Mouse (Mus musculus): ENCODE measurements around the gene Lrat.

Gene Lrat

DNA sequence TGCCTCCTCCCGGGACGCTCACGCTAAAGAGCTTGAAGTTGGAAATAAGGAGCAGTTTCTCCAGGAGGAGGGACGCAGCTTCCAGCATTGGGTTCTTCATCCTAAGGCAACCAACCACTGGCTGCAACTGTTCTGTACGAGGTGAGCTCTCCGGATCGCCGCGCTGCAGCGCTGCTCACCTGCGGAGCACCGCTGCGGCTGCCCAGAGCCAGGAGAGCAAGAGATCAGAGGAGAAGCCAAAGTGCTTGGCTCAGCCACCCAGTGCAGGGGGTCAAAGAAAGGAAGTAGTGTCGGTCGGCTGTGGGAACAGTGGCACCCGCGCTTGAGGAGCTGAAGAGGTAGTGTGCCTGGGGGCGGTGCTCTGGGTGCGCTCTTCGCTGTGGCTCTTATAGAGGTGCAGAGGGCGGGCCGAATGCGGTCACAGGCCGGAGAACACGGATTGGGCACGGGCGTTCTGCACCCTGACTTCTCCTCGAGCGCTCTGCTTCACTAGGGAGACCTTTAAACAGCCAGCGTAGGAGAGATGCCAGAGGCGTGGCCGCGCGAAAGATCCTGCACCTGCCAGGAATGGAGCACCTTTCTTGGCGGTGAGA is at the start of gene Lrat:
TSS of gene Lrat (minus strand) at position 361 of the 593 bp plus-strand sequence.
- DNase-seq (ENCODE audit: extremely low spot score, low spot score), result peak; percentile 37

DNA sequence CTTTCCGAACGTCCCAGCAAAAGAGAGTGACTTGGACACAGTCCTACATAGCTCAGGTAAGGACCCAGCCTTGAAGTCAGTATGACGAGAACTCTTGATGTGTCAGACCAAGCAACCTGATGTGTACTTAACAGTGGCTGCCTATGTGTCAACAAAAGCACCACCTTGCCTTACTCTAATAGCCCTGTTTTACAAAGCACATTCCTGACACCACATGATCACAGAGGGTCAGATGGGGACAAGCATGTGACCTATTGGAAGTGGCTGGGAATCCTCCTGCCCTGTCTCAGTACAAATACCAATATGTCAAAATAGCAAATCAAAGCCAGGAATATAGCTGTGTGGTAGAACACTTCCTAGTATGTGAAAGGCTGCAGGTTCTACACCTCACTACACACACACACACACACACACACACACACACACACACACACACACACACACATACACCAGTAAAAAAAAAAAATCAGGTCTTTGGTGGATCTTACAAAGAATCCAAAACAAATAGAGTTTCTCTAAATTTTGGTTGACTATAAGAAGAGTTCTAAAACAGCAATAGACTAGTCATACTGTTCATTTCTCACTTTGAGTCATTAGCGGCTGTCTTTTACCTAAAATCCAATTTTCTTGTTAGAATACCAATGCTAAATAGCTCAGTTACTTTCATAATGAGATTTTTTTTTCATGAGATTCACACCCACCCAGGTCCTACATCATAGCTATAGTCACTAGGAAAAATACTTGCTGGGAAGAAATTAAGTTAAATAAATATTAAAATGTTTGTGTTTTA is 48.6 kb upstream of the Lrat start:
- no peak for DNase-seq (ENCODE audit: extremely low spot score, low spot score)

DNA sequence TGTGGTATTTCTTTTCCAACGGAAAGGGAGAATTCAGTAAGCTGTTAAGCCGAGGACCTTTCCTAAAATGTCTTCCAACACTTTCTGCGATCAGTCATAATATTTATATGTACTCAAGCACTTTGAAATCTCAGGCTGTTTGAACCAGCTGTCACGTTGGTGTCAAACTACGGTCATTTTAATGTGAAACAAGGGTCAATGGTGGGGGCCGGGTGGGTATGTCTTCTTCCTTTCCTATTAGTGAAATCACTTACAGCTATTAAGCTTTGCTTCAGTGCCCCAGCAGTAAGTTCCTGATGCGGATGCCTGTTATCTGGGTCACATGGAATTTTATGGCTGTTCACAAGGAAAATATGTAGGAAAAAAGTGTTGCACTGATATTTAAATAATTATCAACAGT is 46.9 kb upstream of the Lrat start:
- no peak for DNase-seq (ENCODE audit: extremely low spot score, low spot score)

DNA sequence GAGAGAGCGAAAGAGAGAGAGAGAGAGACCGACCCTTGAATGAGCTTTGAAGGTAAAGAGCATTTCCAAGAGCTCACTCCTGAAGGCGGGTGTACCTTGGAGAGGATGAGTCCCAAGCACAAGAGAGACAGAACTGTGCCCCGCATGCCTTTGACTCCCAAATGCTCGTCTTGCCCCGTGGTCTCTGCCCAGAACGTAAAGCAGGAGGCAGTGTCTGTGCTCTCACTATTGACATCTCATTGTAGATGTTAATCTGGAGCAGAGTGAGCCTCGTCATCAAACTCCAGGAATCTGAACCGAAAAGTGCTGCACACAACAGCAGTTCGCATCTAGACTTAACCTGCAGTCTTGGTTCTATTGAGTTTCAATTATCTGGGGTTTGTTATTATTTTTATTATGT is 46.4 kb upstream of the Lrat start:
- DNase-seq (ENCODE audit: extremely low spot score, low spot score), result no peak

DNA sequence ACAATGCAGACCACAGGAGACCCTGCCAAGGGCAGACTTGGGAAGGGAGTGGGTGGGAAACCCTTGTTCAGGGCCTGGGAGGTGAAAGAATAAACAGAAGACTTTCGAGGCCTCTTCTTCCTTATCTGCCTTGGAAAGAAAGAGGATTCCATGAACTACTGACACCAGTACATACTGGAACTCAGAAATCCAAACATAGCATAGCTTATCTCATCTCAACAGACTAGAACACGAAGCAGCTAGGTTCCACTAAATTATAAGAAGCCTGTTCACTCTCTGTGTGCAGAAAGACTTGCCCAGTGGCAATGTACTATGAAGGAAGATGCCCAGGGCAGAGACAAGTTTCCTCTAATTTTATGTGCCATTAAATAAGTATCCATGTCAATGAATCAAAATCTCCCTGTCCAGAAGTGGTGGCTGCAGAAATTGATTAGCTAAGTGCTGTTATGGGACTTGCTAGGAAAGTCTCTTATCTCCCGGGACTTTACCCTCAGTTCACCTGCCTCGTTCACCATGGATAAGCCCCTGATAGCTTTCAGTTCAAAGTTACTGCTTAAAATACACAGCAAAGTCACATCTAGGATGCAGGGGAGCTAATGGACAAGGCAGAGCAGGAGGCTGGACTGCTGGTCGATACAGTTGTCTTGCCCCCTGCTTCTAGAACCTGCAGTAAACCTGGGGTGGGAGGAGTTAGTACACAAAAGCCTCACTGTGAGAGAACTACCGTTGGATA is 42.8 kb upstream of the Lrat start:
- no peak for DNase-seq (ENCODE audit: extremely low spot score, low spot score)

DNA sequence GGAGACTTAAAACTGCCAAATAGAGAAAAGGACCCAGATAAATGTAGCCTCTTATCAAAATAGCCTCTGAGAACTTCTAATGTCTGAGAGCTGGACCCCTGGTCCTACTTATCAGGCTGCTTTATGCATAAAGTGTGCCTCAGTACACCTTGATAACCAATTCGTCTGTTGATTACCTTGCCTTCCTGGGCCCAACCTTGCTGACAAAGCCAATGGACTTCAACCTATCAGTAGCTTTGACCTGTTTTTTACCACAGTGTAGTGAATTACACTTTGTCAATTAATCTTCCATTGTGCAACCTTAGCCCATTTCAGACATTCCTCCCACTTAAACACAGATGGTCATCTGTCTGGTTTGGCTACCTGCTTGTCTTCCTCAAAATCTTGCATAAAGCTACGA is 24.1 kb upstream of the Lrat start:
- no peak for DNase-seq (ENCODE audit: extremely low spot score, low spot score)

DNA sequence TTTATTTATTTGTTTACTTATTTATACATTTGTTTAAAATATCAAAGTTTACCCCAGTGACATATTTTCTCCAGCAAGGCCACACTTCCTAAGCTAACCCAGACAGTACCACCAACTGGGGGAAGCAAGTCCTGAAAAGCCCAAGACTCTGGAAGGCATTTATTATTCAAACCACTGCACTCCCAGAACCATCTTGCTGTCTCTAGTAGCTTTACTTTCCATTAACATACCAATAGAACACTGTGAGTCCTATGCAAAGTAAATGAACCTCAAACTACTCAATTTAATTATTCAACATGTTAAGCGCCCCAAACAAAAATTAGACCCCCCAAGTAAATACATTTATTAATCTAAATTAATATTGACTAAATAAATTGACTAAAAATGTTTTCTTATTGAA is 11.9 kb upstream of the Lrat start:
- DNase-seq (ENCODE audit: extremely low spot score, low spot score), result no peak

DNA sequence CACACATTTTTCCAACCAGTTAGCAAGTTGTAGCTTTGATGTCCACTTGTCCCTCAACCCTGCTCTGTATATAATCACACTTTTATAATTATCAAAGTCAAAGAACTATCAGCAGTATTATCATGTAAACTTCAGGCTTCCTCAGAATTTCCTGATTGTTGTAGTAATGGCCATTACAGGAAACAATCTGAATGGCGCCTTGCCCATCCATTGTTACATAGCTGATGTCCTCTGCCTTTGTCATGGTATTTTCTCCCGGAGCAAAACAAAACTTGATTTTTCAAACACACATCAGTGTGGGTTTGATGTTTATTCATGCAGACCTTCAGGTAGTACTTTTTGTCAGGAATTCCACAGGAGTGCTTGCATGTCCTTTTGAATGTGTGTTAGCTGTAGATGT is 4.9 kb upstream of the Lrat start:
- DNase-seq (ENCODE audit: extremely low spot score, low spot score), result no peak

DNA sequence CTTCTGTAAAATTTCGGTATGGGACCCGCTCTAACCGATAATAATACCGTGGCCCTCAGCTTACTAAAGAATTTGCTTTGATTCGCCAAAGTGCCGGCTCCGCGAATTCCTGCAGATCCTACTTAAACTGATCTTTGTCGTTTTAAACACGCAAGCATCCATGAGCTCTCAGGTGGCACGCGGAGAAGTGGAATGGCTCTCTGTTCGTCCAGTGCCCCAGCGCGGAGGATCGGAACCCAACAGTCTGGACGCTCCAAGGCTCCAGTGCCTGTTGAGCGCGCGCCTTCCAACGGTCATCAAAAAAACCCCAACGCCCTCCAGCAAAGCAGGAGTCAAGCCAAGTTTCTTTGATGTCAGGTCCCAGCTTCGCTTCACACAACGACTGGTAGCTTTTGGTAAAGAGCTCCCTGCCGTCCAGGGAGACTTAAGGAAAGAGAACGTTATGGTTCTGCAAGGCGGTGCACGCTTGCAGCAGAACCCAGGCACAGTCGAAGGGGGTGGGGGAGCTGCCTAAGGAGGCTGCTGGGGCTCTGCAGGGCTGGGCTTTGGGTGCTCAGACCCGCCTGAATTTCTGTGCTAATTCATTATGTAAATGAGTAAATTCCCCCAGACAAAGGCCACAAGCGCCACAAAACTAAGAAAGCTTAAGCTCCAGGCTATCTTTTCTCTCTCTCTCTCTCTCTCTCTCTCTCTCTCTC is 587 bp upstream of the Lrat start:
- DNase-seq (ENCODE audit: extremely low spot score, low spot score), result peak; percentile 40

DNA sequence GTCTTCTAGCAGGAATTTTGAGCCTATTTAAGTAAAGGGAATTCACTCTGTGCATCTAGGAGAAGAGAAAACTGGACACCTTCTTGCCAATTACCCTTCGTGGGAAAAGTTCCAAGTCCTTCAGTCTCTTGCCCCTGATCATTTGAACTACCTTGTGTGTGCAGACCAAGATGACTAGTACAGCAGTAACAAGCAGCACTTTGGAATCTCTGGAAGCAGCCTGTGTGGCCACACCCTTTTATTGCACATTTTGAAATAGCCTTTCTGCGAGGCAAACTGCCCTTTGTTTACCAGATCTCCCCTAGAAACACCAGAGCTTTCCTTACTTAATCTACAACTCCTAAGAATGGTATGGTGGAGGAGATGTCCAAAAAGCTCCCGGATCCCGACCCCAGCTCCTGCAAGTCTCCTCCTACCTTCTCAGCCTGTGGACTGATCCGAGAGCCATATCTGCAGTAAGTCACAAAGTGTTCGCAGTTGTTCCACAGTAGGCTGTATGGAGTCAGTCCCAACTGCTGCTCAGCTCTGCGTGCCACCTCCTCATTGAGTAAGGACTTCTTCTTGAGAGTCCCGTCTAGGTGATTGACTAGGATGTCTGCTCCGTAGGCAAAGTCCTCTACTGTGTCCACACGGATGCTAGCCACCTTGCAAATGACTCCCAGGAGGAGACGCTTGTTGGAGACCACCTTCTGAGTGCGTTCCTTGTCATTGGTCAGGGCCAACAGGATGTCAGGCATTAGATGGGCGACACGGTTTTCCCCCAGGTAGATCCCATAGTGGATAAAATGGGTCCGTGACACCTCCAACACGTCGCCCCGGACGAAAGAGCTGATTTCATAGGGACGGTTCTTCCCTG is 788 bp downstream of the Lrat start:
- peak; percentile 19 for DNase-seq (ENCODE audit: extremely low spot score, low spot score)

DNA sequence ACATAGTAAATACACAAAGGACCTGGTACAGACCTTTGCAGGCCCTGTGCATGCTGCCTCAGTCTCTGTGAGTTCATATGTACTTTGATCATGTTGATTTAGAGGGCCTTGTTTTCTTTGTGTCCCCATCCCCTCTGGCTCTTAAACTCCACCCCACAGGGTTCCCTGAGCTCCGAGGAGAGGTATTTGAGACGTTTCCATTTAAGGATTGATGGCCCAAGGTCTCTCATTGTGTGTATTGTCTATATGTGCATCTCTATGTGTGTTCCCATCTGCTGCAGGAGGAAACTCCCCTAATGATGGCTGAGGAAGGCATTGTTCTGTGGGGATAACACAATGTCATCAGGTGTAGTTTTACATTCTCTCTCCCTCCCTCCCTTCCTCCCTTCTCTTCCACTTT is 14.9 kb downstream of the Lrat start:
- no peak for DNase-seq (ENCODE audit: extremely low spot score, low spot score)

DNA sequence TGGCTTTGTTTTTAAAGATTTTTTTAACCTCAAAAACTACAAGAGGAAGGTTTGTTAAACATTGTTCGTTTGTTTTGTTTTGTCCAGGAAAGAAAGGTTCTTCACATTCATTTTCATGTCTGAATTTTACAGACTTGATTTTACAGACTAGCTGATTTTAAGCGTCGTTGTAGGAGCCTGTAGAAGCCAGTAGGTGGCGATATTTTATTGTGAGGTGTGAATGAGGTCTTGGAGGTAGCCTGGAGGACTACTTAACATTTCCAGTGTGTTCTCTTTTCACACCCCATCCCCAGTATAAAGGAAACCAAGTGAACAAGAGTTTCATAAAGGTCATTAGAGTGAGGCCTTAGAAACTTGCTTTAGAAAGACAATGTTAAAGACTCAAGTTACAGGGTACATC is 26.5 kb downstream of the Lrat start:
- DNase-seq (ENCODE audit: extremely low spot score, low spot score), result no peak

DNA sequence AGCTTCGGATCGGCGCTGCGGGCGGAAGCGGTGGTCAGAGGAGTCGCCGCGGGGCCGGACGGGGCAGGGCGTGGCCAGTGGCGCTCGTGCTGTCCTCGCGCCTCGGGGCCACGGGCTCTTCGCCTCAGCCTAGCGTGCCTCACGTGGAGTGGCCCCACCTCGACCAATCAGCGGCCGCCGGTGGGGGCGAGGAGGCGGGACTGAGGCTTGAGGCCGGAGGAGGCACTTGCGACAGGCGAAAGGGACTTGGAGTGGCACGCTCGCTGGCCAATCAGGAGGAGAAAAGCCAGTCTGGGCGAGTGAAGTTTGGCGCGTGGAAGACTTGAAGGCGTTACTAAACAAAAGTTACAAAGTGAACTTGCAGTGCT is 27.4 kb downstream of the Lrat start, which contains the start of gene Rbm46:
TSS of gene Rbm46 (minus strand) at position 112 of the 368 bp plus-strand sequence.
- peak; percentile 78 for DNase-seq (ENCODE audit: extremely low spot score, low spot score)

DNA sequence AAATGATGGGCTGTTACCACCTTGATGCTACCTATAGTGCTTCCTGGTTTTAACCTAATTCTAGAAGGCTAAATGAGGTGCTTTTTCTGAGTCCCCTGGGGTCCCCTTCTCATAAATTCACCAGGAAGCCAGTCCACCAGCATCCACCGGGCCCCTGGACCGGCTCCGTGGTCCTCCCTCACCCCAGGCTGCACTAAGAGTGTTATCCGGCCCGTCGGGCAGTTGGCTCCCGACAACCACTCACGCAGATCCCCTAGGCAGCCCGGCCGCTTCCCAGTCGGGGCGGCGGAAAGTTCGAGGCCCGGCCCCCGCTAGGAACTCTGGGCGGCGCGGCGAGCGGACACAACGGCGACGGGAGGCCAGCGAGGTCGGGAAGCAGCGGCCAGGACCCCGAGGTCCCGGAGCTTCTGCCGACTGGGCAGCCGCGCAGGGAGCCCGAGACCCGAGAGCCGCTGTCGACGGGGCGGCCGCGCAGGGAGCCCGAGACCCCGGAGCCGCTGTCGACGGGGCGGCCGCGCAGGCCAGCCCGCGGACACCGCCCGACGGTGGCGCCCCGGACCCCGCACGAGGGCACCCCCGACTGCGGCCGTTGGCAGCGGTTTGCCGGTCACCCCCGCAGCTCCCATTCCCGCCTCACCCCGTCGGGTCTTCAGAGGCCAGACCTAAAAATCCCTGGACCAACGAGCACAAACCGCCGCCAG is 28.0 kb downstream of the Lrat start:
- no peak for DNase-seq (ENCODE audit: extremely low spot score, low spot score)

DNA sequence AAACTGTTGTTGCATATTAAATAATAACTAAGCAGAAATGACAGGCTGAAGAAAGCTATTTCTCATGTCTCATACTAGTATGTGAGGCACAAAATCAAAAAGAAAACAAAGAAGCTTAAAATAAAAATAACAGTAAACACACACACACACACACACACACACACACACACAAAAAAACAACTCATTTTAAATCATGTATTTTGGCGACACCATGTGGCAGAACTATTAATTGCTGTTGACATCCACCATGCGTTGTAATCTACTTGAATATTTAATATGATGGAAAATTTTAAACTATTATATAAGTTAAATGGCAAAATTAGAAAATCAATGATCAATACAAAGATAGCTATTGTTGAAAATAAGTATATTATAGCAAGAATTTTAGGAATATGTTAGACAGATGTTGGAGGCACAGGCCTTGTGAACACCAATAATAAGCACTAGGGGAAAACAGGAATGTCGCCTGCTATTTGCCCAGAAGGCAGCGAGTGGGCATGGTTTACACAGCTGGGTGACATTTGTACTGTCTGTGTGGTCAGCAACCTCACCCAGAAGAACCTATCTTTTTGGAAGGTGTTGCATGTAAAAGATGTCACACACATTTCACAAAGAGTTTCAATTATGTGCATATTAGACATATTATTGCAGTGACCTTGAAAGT is 46.2 kb downstream of the Lrat start:
- DNase-seq (ENCODE audit: extremely low spot score, low spot score), result no peak
